Mouse (Mus musculus) left cerebral cortex, adult 18-20 months (tissue): ENCODE data around the gene Armc7. TPM values are rescaled to one million over a fixed set of nuclear protein-coding genes. Genes with fewer than 3 reads are reported as not detected.
A peak's percentile ranks its signal among the peaks of the same experiment; 100 is the strongest.

Experiments
- DNase-seq, 2 experiments: peaks; one replicate each; pipeline ENCODE4 v3.0.0; 2021 to 2022; ENCODE audit warnings: low spot score in 2 of 2, mixed read lengths in 1 of 2
- long read RNA-seq, 2 experiments: library from polyadenylated mRNA; stranded (forward); transcript quantifications; one replicate each; pipeline ENCODE4 v2.0.0; 2021
- total RNA-seq, 2 experiments: library from RNA; stranded (reverse); gene quantifications; 2 replicates each; pipeline ENCODE4 v1.2.3; 2021

Armc7 gene
- 10 to 100 TPM; 15.0 to 15.4 TPM for total RNA-seq
- long read RNA-seq, experiment 1, transcript Armc7-201 (3 exons, 2,260 nt), result major isoform, 12 of 22 reads
- long read RNA-seq, experiment 1, partial matches to known transcripts, result 2 of 22 reads
- long read RNA-seq, experiment 1, other reads (novel, unspliced or antisense), result 4 of 22 reads
- long read RNA-seq, experiment 2, transcript Armc7-201 (3 exons, 2,260 nt), result major isoform, 12 of 17 reads
- long read RNA-seq, experiment 2, partial matches to known transcripts, result 1 of 17 reads
- long read RNA-seq, experiment 2, other reads (novel, unspliced or antisense), result 3 of 17 reads

DNA sequence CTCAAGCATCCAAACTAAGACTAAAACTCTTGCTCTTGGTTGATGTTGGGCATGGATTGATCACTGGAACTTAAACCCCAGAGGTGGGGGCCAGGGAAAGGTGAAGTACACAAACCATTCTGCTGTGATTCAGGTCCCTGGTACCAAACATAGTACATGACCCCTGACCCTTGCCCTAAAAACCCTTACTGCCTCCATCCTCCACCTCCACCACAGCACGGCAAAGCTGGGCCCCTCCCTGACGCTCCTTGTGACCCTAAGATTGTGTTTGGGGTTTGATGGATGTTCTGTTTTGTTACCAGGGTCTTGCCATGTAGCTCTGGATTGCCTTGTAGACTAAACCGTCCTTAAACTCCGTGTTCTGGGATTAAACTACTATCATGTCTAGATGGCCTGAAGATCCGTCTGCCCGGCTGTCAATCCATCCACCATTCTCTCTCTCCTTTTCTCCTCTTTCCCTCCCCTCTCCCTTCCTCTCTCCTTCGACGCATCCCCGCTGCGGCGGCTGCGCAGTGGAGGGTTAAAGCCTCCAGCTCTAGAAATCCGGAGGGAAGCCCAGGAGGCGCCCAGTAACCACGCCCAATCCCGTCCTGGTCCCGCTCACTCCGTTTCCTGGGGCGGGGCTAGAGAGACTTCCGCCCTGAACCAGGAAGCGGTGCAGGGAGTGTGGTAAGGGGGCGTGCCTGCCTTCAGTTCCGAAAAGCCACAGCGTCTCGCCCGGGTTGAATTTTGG, at the start of gene Armc7:
TSS of gene Armc7 (plus strand) at position 643 of the 733 bp plus-strand sequence.
- peak; percentile 95 for DNase-seq

DNA sequence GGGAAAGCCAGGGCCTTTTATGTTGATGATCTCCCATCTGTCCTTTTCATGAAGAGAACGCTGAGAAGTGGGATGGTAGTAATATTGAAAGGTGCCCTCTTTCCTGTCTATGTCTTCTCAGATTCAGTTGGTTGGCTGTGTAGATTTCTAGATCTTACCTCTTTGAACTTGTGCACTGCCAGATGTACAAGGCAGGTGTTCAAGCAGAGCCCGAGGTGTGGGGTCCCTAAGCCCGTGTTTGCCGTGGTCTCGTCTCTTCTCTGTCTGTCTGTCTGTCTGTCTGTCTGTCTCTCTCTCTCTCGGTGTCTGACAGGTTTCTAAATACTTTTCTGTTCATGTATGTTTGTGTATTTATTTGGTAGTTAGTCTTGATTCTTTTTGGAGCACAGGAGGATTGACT, 49.8 kb upstream of the Armc7 start:
- DNase-seq, result no peak

- DNase-seq, result peak; percentile 73 to 75
These were observed 47.8 kb upstream of the Armc7 start for GRCm38 (mm10) chr11:115427482-115428331.

DNA sequence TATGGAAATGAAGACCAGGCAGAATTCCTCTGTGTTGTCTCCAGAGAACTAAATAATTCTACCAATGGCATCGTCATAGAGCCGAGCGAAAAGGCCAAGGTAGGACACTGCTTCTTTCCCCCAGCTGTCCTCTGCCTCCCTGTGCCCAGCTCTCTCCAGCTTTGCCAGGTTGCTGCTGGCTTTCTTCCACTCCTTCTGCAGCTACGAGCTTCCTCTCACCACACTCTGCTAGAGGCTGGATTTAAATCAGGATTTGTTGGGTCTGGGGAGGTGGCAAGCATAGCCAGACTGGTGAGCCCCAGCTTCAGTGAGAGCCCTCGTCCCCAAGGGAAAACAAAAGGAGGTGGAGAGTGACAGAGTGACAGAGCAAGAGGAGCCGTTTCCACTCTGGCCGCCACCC, 46.2 kb upstream of the Armc7 start:
- DNase-seq, result peak; percentile 34 to 59

- DNase-seq, result no peak
These were observed 44.9 kb upstream of the Armc7 start for GRCm38 (mm10) chr11:115430561-115430960.

GRCm38 (mm10) chr11:115432814-115433213, 42.7 kb upstream of the Armc7 start:
- DNase-seq, result no peak

DNA sequence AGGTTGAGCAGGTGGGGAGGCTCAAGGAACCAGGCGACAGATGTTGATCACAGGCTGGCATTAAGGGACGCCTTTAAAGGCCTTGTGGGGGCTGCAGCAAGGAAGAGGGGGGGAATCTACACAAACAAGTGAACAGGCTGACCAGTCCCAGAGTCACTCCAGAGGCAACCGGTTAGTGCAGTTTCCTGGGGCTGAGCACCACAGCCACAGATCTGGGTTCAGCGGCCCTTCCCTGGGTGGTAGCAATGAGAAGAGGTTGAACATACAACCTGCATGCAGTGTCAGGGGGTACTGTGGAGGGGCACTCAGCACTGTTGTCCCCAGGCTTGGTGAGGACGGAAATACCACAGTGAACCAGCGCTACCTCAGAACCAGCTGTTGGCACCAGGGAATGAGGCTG, 42.1 kb upstream of the Armc7 start:
- DNase-seq, result no peak

DNA sequence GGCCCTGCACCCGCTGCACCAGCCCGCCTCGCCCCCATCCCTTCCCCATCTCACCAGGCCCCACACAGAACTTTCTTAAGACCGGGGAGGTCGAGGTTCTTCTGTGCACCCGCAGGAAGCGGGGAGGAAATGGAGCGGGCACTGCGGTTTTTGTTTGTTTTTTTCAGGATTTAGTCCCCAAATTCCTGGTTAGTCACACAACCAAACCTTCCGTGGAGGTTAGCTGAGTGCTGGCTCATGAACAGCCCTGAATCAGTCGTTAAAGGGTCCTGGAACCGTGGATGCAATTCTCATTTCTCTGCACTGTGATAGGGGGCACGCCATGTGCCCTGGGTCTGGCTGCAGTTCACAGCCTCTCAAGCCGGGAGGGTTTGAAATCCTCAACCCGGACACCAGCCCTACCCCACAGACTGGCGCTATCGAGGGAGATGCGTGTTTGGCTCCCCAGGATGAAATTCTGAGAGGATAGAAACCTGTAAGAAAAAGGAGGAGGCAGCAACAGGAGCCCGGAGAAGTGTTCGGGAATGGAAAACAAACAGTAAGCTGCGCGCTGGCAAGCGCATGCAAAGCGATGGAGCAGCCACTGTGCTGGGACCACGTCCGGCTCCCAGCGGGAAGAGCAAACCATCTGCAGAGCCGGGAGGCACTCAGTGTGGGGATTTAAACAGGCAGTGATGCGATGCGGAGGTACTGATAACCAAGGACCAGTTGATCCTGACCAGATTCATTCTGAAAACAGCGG, 39.7 kb upstream of the Armc7 start:
- no peak for DNase-seq

- no peak for DNase-seq
These were observed 37.8 kb upstream of the Armc7 start for GRCm38 (mm10) chr11:115437571-115438122.

DNA sequence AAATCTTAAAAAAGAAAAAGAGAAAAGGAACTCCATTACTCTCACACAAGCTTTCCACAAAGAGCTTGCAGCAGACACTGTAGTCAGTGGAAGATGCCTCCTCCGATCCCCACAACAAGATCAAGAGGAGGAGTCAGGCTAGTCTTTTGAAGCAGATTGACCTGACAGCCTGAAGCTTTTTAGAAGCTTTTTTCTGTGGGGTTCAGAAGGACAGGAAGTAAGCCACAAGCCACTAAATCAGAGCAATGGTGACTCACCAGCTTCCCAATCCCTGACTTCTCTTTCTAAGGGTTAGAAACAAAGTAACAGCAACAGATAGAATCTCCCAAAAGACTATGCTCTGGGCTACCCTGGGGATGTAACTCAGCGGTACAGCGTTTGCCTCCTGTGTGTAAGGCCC, 36.1 kb upstream of the Armc7 start:
- DNase-seq, result no peak

GRCm38 (mm10) chr11:115439906-115440595, 35.4 kb upstream of the Armc7 start, which contains the start of gene Trim80:
Gene Trim80 (plus strand): TSS chr11:115440545.
- DNase-seq, result no peak

- DNase-seq, result no peak
These were observed 34.0 kb upstream of the Armc7 start for GRCm38 (mm10) chr11:115441417-115441816.

GRCm38 (mm10) chr11:115446906-115447305, 28.6 kb upstream of the Armc7 start:
- DNase-seq, result no peak

DNA sequence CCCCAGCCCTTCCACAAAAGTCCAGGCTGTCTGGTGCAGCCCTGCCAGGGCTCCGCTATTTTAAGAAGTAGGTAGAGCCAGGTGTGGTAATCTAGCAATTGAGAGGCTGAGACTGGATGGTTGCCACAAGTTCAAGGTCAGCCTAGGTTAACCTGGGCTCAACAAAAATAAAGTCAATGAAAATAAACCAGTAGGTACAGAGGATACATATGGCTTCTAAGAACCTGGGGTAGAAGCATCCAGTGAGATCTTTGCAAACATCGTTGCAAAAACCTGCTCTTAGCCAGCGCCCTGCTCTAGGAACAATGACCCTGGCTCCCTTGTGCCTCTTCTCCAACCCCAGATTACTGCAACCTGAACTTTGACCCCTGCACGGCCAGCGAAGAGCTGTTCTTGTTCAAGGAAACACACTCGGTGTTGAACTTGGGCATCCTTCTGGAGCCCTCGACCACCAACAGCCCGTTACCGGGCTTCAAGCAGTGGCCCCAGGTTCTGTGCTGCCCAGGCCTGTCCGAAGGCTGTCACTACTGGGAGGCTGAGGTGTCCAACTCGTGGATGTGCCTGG, 28.1 kb upstream of the Armc7 start:
- DNase-seq, result no peak

- DNase-seq, result no peak
These were observed 27.4 kb upstream of the Armc7 start for GRCm38 (mm10) chr11:115448075-115448474.

- DNase-seq, result no peak
These were observed 26.5 kb upstream of the Armc7 start for GRCm38 (mm10) chr11:115448998-115449397.

GRCm38 (mm10) chr11:115450176-115450575, 25.3 kb upstream of the Armc7 start:
- DNase-seq, result no peak

GRCm38 (mm10) chr11:115451781-115452241, 23.7 kb upstream of the Armc7 start:
- DNase-seq, result no peak

- no peak for DNase-seq
These were observed 23.1 kb upstream of the Armc7 start for GRCm38 (mm10) chr11:115452281-115452860.
